Mouse (Mus musculus): Measurements from ENCODE around the gene Ubc. TPM values are rescaled to one million over a fixed set of nuclear protein-coding genes. Genes with fewer than 3 reads are reported as not detected.

Ubc gene
- polyA plus RNA-seq, 1 experiment, result 168 TPM

DNA sequence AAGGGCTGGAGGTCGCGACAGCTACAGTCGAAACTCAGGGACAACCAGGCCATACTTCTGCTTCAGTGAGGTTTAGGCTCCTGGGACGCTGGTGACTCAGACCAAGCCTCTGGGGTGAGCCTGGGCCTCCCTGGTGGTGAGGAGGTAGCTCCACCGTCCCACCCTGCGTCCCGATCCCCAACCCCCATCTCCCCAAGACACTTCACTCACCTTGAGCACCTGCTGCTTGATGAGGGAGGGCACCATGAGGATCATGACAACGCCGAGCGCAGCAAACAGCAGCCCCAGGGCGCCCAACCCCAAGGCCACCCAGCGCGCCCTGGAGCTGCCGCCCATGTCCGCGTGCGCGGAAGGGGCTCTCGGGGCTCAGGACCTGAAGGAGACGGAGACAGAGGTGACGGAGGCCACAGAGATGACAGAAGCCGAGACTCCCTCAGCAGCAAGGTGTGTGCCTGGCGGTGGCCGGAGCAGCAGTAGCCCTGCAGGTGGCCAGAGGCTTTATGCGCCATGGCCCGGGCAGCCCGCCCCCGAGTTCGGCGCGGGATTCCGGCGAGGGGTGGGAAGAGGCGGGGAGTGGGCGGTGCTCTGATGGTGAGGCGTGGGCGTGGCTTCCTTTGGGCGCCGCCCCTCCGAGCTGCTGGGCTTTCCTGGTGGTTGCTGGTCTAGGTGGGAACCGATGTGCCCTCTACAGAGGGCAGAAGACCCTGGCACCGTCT, 49.3 kb downstream of the Ubc start, which contains the start of gene Scarb1:
TSS of gene Scarb1 (minus strand) at position 548 of the 716 bp plus-strand sequence.
- TF ChIP-seq CTCF (IDR thresholded peaks at IDR 0.05; ENCODE audit: control insufficient read depth, insufficient read depth, low read length) (no peak), POLR2A (IDR thresholded peaks at IDR 0.05; ENCODE audit: borderline replicate concordance, control insufficient read depth, low read depth, low read length) (peak; percentile 72; the same call in 1 of the 2 replicates)
- H3K4me1 ChIP-seq (ENCODE audit: control insufficient read depth, insufficient read depth, low read length), result peaks cover 8% of the 10 kb centered on the region; the same call in 1 of the 2 replicates
- H3K4me3 ChIP-seq (replicated peaks; ENCODE audit: control insufficient read depth, low read depth, low read length), result peak within 1 kb of the TSS; percentile 93
- H3K27ac ChIP-seq (ENCODE audit: control insufficient read depth, insufficient read depth, low read depth, low read length, poor library complexity), result peak within 1 kb of the TSS; percentile 57
- WGBS, result under 1% methylated on average over 42 of the region's 42 CpGs

DNA sequence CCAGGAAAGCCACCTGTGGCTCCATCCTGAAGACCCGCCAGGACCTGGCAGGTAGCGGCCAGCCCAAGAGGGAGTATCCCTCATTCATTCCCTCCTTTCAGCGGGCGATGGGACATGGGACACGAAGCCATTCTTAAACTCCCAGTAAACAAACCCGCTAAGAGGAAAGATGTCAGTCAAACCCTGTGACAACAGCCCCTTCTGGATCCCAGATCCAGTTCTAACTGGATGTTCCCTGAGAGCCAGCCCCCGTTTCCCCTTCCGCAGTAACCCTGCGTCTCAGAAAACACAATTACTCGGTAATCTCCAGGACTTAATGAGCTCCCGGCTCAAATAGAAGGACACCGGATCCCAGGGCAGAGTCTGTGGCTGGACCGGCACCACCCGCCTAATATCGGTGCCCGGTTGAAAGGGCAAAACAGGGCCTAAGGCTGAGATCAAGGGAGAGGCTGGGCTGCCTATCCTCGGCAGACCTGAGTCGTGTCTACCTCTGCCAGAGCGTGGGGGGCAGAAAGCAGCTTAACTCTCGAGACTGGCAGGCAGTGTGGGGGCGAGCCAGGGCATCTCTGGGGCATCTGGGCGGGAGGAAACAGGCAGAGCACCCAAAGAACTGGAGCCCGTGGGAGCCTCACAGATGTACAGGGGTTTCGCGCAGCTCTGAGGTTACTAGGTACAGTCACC, 50.0 kb downstream of the Ubc start:
- H3K4me1 ChIP-seq (ENCODE audit: control insufficient read depth, insufficient read depth, low read length), result peaks cover 8% of the 10 kb centered on the region; the same call in 1 of the 2 replicates
- TF ChIP-seq CTCF (IDR thresholded peaks at IDR 0.05; ENCODE audit: control insufficient read depth, insufficient read depth, low read length) (no peak), POLR2A (IDR thresholded peaks at IDR 0.05; ENCODE audit: borderline replicate concordance, control insufficient read depth, low read depth, low read length) (no peak)
- H3K27ac ChIP-seq (ENCODE audit: control insufficient read depth, insufficient read depth, low read depth, low read length, poor library complexity), result peak overlapping the region; percentile 57
- H3K4me3 ChIP-seq (replicated peaks; ENCODE audit: control insufficient read depth, low read depth, low read length), result peak overlapping the region; percentile 93
- WGBS, result 2% methylated on average over 25 of the region's 25 CpGs

DNA sequence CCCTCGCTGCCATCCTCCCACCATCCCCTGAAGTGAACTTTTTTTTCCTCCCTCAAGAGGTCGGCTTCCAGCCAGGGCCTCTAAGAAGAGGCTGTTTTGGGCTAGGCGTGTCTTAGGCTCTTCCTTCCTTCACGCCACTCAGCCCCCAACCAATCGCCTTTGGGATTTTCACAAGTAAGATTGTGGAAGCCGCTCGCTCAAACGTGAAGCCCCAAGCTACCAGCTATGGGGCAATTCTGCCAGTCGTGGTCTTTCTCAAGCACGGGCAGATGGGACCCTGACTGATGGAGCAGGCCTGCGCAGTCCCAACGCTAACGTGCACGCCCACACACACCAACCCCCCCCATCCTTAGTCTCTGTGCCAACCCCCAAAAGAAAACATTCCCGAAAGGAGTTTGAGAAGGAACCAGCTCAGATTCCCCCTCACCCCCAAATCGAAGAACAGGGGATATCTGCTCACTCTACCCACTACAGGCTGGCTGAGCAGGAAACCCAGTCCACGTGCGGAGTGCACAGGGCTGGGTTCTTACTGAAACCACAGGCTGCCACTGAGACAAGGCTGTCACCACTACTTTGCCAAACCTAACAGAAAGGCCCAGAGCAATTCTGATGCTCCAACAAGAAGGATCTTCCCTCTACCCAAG, 50.8 kb downstream of the Ubc start:
- H3K4me1 ChIP-seq (ENCODE audit: control insufficient read depth, insufficient read depth, low read length), result peaks cover 8% of the 10 kb centered on the region; the same call in 1 of the 2 replicates

GRCm38 (mm10) chr5:125337526-125337925, 52.5 kb downstream of the Ubc start:
- Histone ChIP-seq H3K4me3 (replicated peaks; ENCODE audit: control insufficient read depth, low read depth, low read length) (no peak overlapping the region), H3K27ac (ENCODE audit: control insufficient read depth, insufficient read depth, low read depth, low read length, poor library complexity) (peak overlapping the region; percentile 35; the same call in 1 of the 2 replicates), H3K4me1 (ENCODE audit: control insufficient read depth, insufficient read depth, low read length) (peaks cover 12% of the 10 kb centered on the region)
- no peak for TF ChIP-seq CTCF (IDR thresholded peaks at IDR 0.05; ENCODE audit: control insufficient read depth, insufficient read depth, low read length)
- TF ChIP-seq POLR2A (IDR thresholded peaks at IDR 0.05; ENCODE audit: borderline replicate concordance, control insufficient read depth, low read depth, low read length), result no peak
- WGBS, result 83% methylated on average over 7 of the region's 7 CpGs

More for the DNA sequence above, 50.8 kb downstream of the Ubc start:
- Histone ChIP-seq H3K4me3 (replicated peaks; ENCODE audit: control insufficient read depth, low read depth, low read length) (peak overlapping the region; percentile 93), H3K27ac (ENCODE audit: control insufficient read depth, insufficient read depth, low read depth, low read length, poor library complexity) (peak overlapping the region; percentile 57)
- TF ChIP-seq POLR2A (IDR thresholded peaks at IDR 0.05; ENCODE audit: borderline replicate concordance, control insufficient read depth, low read depth, low read length), result 0 out of 2 replicates have a peak, but pooled peaks have one; percentile 40
- no peak for TF ChIP-seq CTCF (IDR thresholded peaks at IDR 0.05; ENCODE audit: control insufficient read depth, insufficient read depth, low read length)
- WGBS, result 1% methylated on average over 18 of the region's 18 CpGs

DNA sequence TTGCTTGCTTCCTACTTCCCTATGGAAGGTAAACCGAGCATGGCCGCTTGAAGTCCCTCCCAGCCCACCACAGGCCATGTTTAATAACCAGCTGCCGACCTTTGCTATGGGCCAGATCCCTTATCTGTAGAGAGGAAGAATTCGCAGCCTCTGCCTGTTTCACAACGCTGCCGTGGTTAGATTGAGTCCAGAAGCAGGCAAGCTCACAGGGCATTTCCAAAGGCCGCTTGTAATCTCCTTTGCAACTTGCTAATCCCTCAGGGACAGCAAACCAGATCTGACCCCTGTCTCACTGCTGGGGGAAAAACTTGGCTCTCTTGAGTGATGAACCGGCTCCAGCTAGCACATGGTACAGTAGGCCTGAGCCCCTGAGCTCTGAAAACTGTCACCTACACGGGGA, 53.0 kb downstream of the Ubc start:
- TF ChIP-seq CTCF (IDR thresholded peaks at IDR 0.05; ENCODE audit: control insufficient read depth, insufficient read depth, low read length) (no peak), POLR2A (IDR thresholded peaks at IDR 0.05; ENCODE audit: borderline replicate concordance, control insufficient read depth, low read depth, low read length) (no peak)
- Histone ChIP-seq H3K4me1 (ENCODE audit: control insufficient read depth, insufficient read depth, low read length) (peaks cover 12% of the 10 kb centered on the region), H3K27ac (ENCODE audit: control insufficient read depth, insufficient read depth, low read depth, low read length, poor library complexity) (peak overlapping the region; percentile 35; the same call in 1 of the 2 replicates), H3K4me3 (replicated peaks; ENCODE audit: control insufficient read depth, low read depth, low read length) (no peak overlapping the region)
- WGBS, result 22% methylated on average over 9 of the region's 9 CpGs

Other genes starting within 250 kb of the Ubc start
- gene Ncor2, start 211.0 kb downstream of the Ubc start, polyA plus RNA-seq (2011; ENCODE audit: insufficient read depth, insufficient read length, low replicate concordance, missing spikeins), result 20.4 and 46.9 TPM in 2 replicates
- gene Scarb1, start 49.1 kb downstream of the Ubc start, polyA plus RNA-seq (2011; ENCODE audit: insufficient read depth, insufficient read length, low replicate concordance, missing spikeins), result 24.6 and 26.9 TPM in 2 replicates
- not detected in 2 replicates for gene Gm10382, start 880 bp downstream of the Ubc start, polyA plus RNA-seq (2011; ENCODE audit: insufficient read depth, insufficient read length, low replicate concordance, missing spikeins)
- 12.3 and 36.6 TPM in 2 replicates for gene Dhx37, start 43.9 kb upstream of the Ubc start, polyA plus RNA-seq (2011; ENCODE audit: insufficient read depth, insufficient read length, low replicate concordance, missing spikeins)
- 4.1 and 9.4 TPM in 2 replicates for gene Bri3bp, start 51.4 kb upstream of the Ubc start, polyA plus RNA-seq (2011; ENCODE audit: insufficient read depth, insufficient read length, low replicate concordance, missing spikeins)
- gene Aacs, start 85.6 kb upstream of the Ubc start, polyA plus RNA-seq (2011; ENCODE audit: insufficient read depth, insufficient read length, low replicate concordance, missing spikeins), result 4.3 and 18.4 TPM in 2 replicates
- gene Tmem132b, start 141.6 kb upstream of the Ubc start, polyA plus RNA-seq (2011; ENCODE audit: insufficient read depth, insufficient read length, low replicate concordance, missing spikeins), result not detected in 2 replicates